Mouse (Mus musculus): ENCODE results near the gene Cdca5.

Cdca5 gene

GRCm38 (mm10) chr19:6061641-6062302 is 23.0 kb upstream of the Cdca5 start:
- DNase-seq: peak; percentile 30 to 53

- no peak for DNase-seq
Observed at GRCm38 (mm10) chr19:6062418-6062817, 22.4 kb upstream of the Cdca5 start.

- no peak for DNase-seq
Observed at GRCm38 (mm10) chr19:6063081-6063480, 21.7 kb upstream of the Cdca5 start.

- DNase-seq: no peak
Observed at GRCm38 (mm10) chr19:6066571-6066970, 18.2 kb upstream of the Cdca5 start.

- peak; percentile 91 to 93 for DNase-seq
Observed at GRCm38 (mm10) chr19:6067011-6067723, 17.6 kb upstream of the Cdca5 start.

- DNase-seq: peak; percentile 85 to 88
Observed at GRCm38 (mm10) chr19:6067724-6068415, 16.9 kb upstream of the Cdca5 start, which contains the start of gene Tm7sf2. Tm7sf2 (minus strand) TSS chr19:6068373.

GRCm38 (mm10) chr19:6068951-6069350 is 15.8 kb upstream of the Cdca5 start:
- no peak for DNase-seq

GRCm38 (mm10) chr19:6069851-6070250 is 14.9 kb upstream of the Cdca5 start:
- no peak for DNase-seq

- DNase-seq: no peak
Observed at GRCm38 (mm10) chr19:6070571-6071250, 14.1 kb upstream of the Cdca5 start.

- DNase-seq: no peak
Observed at GRCm38 (mm10) chr19:6071261-6071660, 13.5 kb upstream of the Cdca5 start.

- DNase-seq: no peak
Observed at GRCm38 (mm10) chr19:6073889-6074288, 10.9 kb upstream of the Cdca5 start.

GRCm38 (mm10) chr19:6076564-6077393 is 8.0 kb upstream of the Cdca5 start, which contains the start of gene Vps51:
Vps51 (minus strand) TSS chr19:6077231.
- DNase-seq: peak; percentile 85 to 88

- DNase-seq: no peak
Observed at GRCm38 (mm10) chr19:6079983-6080480, 4.8 kb upstream of the Cdca5 start, which contains the start of gene Tmem262. Tmem262 (plus strand) TSS chr19:6080033.

GRCm38 (mm10) chr19:6082156-6082555 is 2.6 kb upstream of the Cdca5 start, which contains the start of gene Gm28374:
Gm28374 (minus strand) TSS chr19:6082256.
- DNase-seq: no peak

GRCm38 (mm10) chr19:6085417-6085879 is 665 bp downstream of the Cdca5 start:
- no peak for DNase-seq

GRCm38 (mm10) chr19:6088841-6089240 is 4.1 kb downstream of the Cdca5 start:
- DNase-seq: no peak

GRCm38 (mm10) chr19:6094119-6094518 is 9.3 kb downstream of the Cdca5 start, which contains the start of gene AC131692.1:
AC131692.1 (plus strand) TSS chr19:6094419.
- DNase-seq: no peak

- no peak for DNase-seq
Observed at GRCm38 (mm10) chr19:6097847-6098246, 13.1 kb downstream of the Cdca5 start.

- DNase-seq: no peak
Observed at GRCm38 (mm10) chr19:6101186-6101585, 16.4 kb downstream of the Cdca5 start.

GRCm38 (mm10) chr19:6102169-6102853 is 17.5 kb downstream of the Cdca5 start:
- DNase-seq: no peak

- DNase-seq: no peak
Observed at GRCm38 (mm10) chr19:6104476-6104875, 19.7 kb downstream of the Cdca5 start.
